Mouse (Mus musculus) c-Kit-positive CD71-positive TER-119-negative erythroid progenitor cells, embryonic 14.5 days (primary cell): ENCODE results near the gene Lrrc8c.

Source experiments
- DNase-seq: peaks from one replicate; pipeline ENCODE4 v3.0.0-alpha.2; 2013; ENCODE audit warnings: low read depth

Gene Lrrc8c

GRCm38 (mm10) chr5:105501136-105501535 lies 18.1 kb upstream of the Lrrc8c start:
- DNase-seq: no peak

DNA sequence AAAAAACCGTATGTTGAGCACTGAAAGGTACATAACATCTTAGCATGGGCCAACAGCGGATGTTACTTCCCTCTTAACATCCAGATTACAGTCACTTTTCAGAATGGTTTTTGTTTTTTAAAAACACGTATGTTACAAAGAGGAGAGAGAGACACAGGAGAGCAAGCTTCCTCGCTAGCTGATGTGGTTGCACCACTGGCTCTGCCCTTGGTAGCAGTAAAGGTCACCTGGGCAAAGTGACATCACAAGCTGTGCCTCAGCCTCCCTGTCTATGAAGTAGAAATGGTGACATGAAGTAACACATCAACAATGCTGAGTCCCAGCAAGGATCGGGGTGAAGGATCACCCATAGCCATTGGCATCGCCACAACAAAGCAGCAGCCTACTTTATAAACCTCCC lies 10.4 kb upstream of the Lrrc8c start:
- no peak for DNase-seq

- DNase-seq: no peak
Measured at GRCm38 (mm10) chr5:105512297-105512696, 6.9 kb upstream of the Lrrc8c start.

GRCm38 (mm10) chr5:105515532-105515931 lies 3.7 kb upstream of the Lrrc8c start:
- no peak for DNase-seq

DNA sequence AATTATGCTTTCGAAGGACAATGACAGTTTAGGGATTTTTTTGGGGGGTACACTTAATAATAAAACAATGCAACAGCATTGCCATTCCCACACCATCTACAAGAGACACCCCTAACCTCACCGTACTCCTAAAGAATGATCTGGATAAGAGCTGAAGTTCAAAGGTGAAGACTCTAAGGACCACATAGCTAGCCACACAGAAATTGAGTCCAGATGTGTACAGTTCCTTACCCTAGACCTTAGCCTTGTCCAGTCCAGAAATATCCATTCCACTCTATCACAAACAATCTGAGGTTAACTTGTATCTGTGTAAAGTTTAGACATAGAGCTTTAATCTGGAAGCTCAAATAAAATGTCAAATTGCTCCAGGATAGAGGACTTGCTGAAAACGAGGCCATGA lies 2.9 kb upstream of the Lrrc8c start:
- DNase-seq: no peak

DNA sequence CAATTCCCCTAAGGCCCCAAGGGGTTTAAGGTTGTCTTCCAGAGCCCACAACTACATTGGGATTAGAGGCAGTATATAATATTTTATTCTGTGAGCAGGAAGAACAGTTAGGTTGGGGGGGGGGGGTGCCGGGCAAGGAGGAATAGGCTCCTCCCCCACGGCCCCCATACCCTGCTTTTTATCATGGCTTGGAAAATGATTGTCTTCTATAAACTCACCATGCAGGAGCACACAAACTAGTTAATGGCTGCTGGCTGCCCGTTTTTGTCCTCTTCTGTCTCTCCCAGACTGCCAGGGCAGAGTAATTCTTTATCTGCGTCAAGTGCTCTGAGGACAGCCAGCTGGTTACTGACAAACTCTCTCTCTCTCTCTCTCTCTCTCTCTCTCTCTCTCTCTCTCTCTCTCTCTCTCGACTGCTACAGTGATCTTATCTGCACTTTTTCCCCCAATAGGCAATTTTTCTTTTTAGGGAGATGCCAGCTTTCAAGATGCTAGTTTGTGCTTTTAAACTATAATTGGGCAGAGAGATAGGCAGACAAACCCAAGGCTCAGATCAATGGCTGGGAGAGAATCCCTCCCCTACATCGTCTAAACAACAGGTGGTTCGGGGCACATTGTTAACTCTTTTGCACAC lies 1.1 kb upstream of the Lrrc8c start:
- no peak for DNase-seq

GRCm38 (mm10) chr5:105518626-105519095 lies 527 bp upstream of the Lrrc8c start:
- no peak for DNase-seq

DNA sequence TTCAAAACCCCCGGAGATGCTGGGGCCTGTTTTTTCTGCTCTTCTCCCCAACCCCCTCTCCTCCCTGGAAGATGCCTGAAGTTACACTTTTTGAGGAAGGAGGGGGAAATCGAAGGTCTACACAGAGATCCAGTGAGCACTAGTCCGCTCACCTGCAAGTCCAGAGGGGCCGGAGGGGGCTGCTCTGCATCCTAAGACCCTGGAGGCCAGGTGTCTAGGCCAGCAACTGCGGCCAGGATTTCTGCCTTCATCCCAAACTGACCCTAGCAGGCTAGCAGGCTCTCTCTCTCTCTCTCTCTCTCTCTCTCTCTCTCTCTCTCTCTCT lies 750 bp downstream of the Lrrc8c start:
- no peak for DNase-seq

GRCm38 (mm10) chr5:105520442-105520965 lies 1.3 kb downstream of the Lrrc8c start:
- no peak for DNase-seq

GRCm38 (mm10) chr5:105523452-105523851 lies 4.3 kb downstream of the Lrrc8c start:
- DNase-seq: peak; percentile 60

DNA sequence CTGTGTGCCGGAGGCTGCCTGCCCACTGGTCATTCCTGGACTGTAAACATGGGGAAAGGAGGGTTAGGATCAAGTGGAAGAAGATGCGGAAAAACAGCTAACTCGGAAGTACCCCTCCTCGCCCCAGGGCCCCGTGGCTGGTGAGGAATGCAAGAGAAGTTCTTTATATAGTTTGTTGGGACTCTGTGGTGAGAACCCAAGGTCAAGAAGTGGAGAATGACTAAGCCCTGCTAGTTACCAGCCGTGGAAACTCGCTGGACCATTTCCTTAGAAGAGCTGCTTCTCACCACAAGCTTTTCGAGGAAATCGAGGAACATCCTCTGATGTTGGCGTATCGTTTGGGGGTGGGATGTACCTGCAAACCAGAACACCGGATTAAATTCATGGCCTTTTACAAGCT lies 5.8 kb downstream of the Lrrc8c start:
- no peak for DNase-seq

GRCm38 (mm10) chr5:105526107-105526645 lies 7.0 kb downstream of the Lrrc8c start:
- no peak for DNase-seq

DNA sequence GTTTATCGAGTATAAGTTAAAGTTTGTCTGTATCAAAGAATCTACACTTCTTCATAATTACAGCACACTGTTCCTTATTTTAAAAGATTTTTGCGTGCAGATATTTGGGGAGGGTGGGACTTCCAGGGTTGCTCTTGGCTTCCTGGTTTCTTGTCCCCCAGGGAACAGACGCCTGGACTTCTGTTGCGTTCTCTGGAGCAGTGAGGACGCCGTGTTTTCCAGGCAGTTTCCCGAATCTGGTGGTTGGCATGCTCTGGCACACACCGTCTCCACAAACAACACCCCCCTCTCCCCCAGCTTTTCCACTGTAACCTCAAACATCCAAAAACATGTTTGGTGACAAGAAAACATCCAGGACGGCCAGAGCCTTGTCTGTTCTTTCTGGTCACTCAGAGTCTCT lies 7.6 kb downstream of the Lrrc8c start:
- no peak for DNase-seq

DNA sequence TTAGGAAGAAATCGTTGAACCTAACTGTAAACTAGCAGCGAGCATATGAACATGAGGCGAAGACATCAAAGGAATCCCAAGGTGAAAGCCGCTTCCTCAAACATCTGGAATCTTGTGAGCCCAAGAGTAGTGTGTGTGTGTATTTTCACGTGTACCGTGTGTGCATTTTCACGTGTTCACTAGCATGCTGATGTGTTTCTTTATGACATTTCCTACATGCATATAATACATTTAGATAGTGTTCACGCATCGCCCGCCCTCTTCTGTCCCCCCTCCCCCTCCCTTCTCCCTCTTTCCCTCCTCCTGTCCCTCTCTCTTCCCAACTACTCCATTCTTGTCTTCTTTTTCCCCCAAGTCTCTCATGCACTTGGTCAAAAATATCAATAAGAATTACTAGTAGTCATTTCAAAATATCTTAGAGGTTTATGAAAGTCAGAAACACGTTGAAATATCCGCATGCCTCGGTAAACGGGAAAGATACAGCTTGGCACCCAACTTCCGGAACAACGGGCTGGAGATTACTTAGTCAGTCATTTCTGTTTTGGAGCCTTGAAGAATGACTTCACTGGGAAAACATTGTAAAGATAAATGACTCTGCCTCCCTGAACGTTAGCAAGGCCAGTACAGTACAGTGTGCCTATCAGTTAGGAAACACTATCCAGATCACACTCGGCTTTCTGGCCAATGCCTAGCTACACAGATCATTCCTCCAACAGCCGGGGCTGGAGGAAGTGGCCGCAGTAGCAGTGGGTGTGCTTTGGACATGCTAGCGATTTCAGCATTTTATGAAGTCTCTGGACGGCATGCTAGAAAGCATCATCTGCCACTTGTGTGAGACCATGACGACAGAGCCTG lies 8.5 kb downstream of the Lrrc8c start:
- peak; percentile 56 for DNase-seq

- no peak for DNase-seq
Measured at GRCm38 (mm10) chr5:105530576-105530975, 11.4 kb downstream of the Lrrc8c start.

- no peak for DNase-seq
Measured at GRCm38 (mm10) chr5:105535186-105535585, 16.0 kb downstream of the Lrrc8c start.

DNA sequence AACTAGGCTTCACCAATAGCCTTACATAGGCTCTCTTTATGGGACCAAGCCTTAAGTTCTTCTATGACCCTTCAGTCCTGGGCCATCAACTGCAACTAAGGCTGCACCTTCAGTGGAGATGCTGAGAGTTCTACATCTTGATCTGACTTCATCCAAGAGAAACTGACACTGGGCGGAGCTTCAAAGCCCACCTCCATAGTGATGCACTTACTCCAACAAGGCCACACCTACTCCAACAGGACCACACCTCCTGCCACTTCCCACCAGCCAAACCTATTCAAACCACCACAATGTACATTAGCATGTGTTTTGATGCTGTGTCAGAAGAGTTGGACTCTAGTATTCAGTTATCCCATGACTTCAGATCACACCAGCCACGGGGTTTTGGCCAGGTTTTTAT lies 17.0 kb downstream of the Lrrc8c start:
- DNase-seq: no peak

- no peak for DNase-seq
Measured at GRCm38 (mm10) chr5:105537101-105537723, 18.0 kb downstream of the Lrrc8c start.

DNA sequence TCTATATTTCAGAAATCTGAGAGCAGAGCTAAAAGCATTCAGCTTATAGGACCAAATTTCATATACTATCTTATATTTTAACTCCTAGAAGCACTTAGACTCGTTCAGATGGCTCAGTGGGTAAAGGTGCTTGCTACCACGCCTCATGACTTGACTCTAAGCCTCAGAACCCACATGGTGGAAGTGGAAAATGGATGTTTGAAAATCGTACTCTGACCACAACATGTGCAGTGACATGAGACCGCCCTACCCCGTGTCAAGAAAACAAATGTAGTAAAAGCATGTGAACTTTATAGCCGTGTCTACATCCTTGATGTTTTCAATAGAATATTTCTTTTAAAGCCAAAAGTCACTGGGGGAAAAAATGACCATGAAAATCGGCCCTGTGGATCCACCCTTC lies 21.9 kb downstream of the Lrrc8c start:
- no peak for DNase-seq

DNA sequence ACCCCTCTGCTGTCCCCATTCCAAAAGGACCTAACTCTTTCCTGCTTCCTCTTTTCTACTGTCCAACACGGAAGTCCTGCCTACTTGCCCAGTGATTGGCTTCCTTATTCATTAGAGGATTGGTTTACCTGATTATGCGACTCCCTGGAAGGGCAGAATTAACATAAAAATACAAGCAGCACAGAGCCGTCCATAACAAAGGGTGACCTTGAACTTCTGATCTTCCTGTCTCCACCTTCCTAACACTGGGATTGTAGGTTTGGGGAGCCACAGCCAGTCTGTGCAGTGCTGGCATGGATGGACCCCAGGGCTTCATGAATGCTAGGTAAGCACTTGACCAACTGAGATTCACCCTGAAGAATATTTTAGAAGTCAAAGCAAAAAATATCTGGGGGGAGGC lies 25.9 kb downstream of the Lrrc8c start:
- DNase-seq: no peak

DNA sequence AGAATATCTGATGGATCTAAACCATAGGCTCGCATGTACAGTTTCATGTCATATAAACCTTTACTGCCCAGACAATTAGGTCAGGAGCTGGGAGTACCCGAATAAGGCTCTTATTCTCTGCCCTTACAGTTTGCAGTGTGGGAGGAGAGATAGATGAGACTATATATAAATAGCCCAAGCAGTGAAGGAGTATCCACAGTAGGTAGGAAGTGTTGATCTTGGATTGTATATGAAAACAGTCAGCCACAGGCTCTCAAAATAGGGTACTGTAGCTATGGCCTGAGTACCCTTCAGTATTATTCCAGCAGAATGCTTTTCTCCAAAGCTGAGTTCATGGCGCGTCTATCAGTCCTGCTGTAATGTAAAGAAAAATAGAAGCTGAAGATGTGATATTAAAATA lies 27.9 kb downstream of the Lrrc8c start:
- no peak for DNase-seq

DNA sequence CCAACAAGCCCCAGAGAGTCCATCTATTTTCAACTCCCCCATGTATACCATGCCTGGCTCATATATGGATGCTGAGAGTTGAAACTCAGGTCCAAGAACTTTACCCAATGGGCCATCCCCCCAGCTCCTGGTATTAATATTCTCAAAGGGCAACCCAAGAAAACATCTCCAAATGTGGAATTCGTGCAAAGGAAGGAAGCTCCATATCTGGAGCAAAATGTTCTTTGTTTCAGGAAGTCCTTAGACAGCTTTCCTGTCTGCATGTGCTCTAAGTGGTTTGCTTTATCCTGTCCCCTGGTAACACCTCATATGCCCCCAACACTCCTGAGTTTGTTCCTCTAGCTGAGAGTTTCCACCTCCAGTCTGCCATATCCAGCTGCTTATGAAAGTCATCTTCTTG lies 32.6 kb downstream of the Lrrc8c start:
- no peak for DNase-seq

DNA sequence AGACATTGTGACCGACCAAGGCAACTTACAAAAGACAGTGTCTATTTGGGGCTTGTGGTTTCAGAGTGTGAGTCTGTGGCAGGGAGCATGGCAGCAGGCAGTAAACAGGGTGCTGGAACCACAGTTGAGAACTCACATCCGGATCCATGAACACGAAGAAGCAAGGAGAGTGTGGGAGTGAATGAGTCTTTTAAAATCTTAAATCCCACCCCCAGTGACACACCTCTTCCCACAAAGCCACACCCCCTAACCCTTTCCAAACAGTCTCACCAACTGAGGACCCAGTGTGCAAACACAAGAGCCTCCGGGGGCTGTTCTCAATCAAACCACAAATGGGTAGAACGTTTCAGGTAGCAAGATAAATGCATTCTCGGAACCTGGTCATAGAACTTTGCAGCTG lies 37.1 kb downstream of the Lrrc8c start:
- no peak for DNase-seq
